Mouse (Mus musculus): ENCODE data around the gene Slc35e4.
"Not testable (repeated sequence)": the region's sequence is repeated elsewhere in the genome, so short reads cannot be mapped to it uniquely, and the experiment has no call there.

Gene Slc35e4

GRCm38 (mm10) chr11:3913316-3914108, 952 bp downstream of the Slc35e4 start:
- peak; percentile 91 for DNase-seq (ENCODE audit: low read depth)

GRCm38 (mm10) chr11:3912875-3913271, 1.6 kb downstream of the Slc35e4 start:
- no peak for DNase-seq (ENCODE audit: low read depth)

GRCm38 (mm10) chr11:3912100-3912874, 2.2 kb downstream of the Slc35e4 start:
- DNase-seq (ENCODE audit: low read depth), result no peak

GRCm38 (mm10) chr11:3911440-3911839, 3.0 kb downstream of the Slc35e4 start:
- not testable (repeated sequence) for DNase-seq (ENCODE audit: low read depth)

- DNase-seq (ENCODE audit: low read depth), result no peak
Observed at GRCm38 (mm10) chr11:3910513-3911310, 3.8 kb downstream of the Slc35e4 start.

GRCm38 (mm10) chr11:3909236-3909635, 5.2 kb downstream of the Slc35e4 start:
- DNase-seq (ENCODE audit: low read depth), result no peak

- no peak for DNase-seq (ENCODE audit: low read depth)
Observed at GRCm38 (mm10) chr11:3905446-3905845, 9.0 kb downstream of the Slc35e4 start.

GRCm38 (mm10) chr11:3904673-3905072, 9.8 kb downstream of the Slc35e4 start:
- DNase-seq (ENCODE audit: low read depth), result no peak

GRCm38 (mm10) chr11:3903046-3903445, 11.4 kb downstream of the Slc35e4 start:
- DNase-seq (ENCODE audit: low read depth), result peak; percentile 90

- no peak for DNase-seq (ENCODE audit: low read depth)
Observed at GRCm38 (mm10) chr11:3902516-3902915, 11.9 kb downstream of the Slc35e4 start.

GRCm38 (mm10) chr11:3900296-3900695, 14.2 kb downstream of the Slc35e4 start:
- DNase-seq (ENCODE audit: low read depth), result no peak

GRCm38 (mm10) chr11:3895933-3896332, 18.5 kb downstream of the Slc35e4 start:
- no peak for DNase-seq (ENCODE audit: low read depth)

- no peak for DNase-seq (ENCODE audit: low read depth)
Observed at GRCm38 (mm10) chr11:3895458-3895857, 19.0 kb downstream of the Slc35e4 start.

GRCm38 (mm10) chr11:3894406-3895281, 19.8 kb downstream of the Slc35e4 start, which contains the start of the genes 4921536K21Rik and Dusp18:
Gene 4921536K21Rik, minus strand, starts transcription at chr11:3895098.
Gene Dusp18, plus strand, starts transcription at chr11:3895240.
- DNase-seq (ENCODE audit: low read depth), result peak; percentile 79

- no peak for DNase-seq (ENCODE audit: low read depth)
Observed at GRCm38 (mm10) chr11:3893970-3894369, 20.5 kb downstream of the Slc35e4 start.

GRCm38 (mm10) chr11:3887331-3887730, 27.1 kb downstream of the Slc35e4 start:
- DNase-seq (ENCODE audit: low read depth), result no peak

- DNase-seq (ENCODE audit: low read depth), result no peak
Observed at GRCm38 (mm10) chr11:3883711-3884110, 30.8 kb downstream of the Slc35e4 start.

- DNase-seq (ENCODE audit: low read depth), result no peak
Observed at GRCm38 (mm10) chr11:3879836-3880235, 34.6 kb downstream of the Slc35e4 start.

- DNase-seq (ENCODE audit: low read depth), result no peak
Observed at GRCm38 (mm10) chr11:3878660-3879059, 35.8 kb downstream of the Slc35e4 start.

- no peak for DNase-seq (ENCODE audit: low read depth)
Observed at GRCm38 (mm10) chr11:3876419-3876818, 38.0 kb downstream of the Slc35e4 start.

GRCm38 (mm10) chr11:3864343-3864742, 50.1 kb downstream of the Slc35e4 start:
- DNase-seq (ENCODE audit: low read depth), result no peak
